Mouse (Mus musculus) ovary, adult 18-20 months (tissue): ENCODE measurements around the gene Xrcc1.

Experiments
- DNase-seq: peaks from one replicate; pipeline ENCODE4 v3.0.0; 2022; ENCODE audit warnings: low spot score, mixed read lengths

Xrcc1 gene

DNA sequence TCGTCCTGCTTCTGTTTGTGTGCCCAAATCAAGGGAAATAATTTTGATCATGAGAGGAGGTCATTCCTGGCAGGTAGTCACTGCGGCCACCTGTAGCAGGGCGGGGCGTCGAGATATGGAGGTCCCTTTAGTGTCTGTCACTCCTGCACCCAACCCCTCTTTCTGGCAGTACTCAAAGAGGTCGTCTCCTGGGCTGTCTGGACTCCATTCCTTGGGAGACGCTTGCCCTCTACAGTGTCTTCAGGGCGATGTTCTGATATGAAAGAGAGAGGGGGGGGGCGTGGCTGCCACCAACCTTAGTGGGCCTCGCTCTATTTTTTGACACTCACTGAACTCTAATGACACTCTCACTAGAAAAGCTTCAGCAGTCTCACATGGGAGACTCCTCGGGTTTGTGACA, 16.5 kb upstream of the Xrcc1 start:
- DNase-seq = no peak

DNA sequence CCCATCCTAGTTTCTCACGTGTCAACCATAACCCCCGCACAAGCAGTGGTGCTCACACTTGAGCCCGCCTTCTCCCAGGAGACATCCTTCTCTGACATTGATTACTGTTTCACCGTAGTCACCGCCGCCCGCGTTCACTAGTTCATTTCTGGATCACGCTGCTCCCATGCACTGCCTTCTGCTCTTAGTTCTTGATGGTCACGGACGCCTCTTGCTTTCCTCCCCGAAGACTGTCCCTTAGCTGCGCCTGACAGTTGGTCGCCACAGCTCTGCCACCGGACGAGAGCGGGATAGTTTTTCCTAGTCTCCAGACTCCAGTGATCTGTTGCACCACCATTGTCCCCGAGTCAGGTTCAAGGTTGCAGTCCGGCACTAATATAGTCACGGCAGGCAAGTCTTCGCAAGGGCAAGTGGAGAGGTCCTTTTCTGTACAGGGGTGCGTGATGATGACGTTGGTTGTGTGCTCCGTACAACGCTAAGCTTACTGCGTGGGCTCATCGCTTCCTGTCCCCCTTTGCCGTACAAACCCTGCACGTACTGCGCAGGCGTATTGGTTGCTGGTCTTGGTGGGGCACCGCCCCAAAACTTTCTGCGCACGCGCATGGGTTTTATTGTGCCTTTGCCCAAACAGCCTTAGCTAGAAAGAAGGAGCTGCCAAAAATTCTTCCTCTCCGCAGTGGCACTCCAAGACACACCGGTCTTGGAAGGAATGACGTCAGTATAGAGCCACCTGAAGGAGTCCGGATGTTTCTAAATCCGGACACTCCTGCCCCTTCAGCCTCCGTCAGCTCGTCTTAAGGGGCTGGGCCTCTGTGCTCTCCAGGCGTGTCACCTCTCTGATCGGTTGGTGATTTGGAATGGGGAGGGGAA, 15.8 kb upstream of the Xrcc1 start, which contains the start of gene Irgq:
Irgq (plus strand) TSS at position 628 of the 870 bp plus-strand sequence.
- peak; percentile 98 for DNase-seq

DNA sequence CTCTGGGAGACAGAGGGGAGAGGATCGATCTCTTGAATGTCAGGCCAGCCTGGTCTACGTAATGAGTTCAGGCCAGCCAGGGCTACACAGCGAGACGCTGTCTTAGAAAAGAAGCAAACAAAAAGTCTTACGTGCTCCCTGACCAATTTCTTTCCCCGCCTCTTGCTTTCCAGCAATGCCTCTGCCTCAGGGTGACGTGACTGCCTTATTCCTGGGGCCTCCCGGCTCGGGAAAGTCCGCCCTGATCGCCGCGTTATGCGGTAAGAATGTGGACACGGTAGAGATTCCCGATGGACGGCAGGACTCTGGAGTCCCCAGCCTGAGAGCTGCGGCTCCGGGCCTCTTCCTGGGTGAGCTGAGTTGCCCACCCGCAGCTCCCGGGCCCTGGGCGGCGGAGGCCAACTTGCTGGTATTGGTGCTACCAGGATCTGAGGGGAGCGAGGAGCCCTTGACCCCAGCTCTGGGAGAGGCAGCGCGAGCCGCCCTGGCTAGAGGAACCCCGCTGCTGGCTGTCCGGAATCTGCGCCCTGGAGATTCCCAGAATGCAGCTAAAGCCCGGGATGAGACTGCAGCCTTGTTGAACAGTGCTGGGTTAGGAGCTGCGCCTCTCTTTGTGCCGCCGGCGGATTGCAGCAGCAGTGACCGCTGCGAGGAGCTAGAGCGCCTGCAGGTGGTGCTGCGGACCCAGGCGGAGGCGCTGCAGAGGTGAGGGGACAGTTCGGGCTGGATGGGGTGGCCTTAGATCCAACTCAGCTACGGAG, 14.7 kb upstream of the Xrcc1 start:
- peak; percentile 54 for DNase-seq

DNA sequence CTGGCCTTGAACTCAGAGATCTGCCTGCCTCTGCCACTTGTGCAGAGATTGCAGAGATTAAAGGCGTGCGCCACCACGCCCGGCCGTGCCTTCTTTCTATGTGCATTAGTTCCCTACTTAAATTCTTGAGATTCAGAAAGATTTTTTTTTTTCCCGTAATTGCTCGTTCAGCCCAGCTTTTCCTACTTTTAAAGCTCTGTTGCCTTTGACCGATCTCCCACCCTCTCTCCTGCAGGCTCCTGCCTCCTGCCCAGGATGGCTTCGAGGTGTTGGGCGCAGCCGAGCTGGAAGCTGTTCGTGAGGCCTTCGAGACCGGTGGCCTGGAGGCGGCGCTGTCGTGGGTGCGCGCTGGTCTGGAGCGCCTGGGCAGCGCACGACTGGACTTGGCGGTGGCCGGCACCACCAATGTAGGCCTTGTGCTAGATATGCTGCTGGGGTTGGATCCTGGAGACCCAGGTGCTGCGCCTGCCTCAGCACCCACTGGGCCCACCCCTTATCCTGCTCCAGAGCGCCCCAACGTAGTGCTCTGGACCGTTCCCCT, 13.0 kb upstream of the Xrcc1 start:
- DNase-seq = no peak

DNA sequence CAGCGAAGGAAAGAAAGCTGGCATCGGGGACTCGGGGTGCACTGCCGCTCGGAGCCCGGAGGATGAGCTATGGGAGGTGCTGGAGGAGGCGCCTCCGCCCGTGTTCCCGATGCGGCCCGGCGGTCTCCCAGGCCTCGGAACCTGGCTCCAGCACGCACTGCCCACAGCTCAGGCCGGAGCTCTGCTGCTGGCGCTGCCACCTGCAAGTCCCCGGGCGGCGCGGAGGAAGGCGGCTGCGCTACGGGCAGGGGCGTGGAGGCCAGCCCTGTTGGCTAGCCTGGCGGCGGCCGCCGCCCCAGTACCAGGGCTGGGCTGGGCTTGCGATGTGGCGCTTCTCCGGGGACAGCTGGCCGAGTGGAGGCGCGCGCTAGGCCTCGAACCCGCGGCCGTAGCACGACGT, 12.3 kb upstream of the Xrcc1 start:
- no peak for DNase-seq

DNA sequence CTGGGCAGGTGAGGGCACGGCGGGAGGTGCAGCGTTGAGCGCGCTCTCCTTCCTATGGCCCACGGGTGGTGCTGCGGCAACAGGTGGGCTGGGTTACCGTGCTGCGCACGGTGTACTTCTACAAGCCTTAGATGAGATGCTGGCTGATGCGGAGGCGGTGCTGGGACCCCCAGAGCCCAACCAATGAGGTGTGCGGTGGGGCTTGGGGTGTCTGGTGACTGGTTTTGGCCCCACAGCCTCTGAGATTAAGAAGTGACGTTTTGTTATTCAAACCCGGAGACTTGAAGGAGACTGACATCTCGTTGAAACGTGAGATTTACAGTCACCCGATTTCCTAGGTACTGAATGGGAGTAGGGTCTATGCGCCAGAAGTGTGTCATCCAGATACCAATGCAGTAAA, 11.8 kb upstream of the Xrcc1 start:
- no peak for DNase-seq

DNA sequence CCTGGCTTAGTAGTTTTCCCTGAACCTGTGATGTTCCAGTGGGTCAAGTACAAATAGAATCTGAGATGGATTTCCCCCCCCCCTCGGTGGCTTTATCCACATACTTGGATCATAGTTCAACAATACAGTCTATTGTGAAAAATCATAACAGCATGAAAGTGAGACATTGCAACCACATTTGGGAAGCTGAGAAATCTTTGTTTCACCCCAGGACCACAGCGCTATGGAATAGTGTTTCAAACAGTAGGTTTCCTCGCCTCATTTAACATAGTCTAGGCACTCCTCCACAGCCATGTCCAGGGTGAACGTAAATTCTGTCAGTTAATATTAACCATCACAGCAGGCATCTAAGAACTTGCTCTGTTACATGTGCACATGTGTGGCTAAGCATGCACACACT, 9.0 kb upstream of the Xrcc1 start:
- DNase-seq = no peak

DNA sequence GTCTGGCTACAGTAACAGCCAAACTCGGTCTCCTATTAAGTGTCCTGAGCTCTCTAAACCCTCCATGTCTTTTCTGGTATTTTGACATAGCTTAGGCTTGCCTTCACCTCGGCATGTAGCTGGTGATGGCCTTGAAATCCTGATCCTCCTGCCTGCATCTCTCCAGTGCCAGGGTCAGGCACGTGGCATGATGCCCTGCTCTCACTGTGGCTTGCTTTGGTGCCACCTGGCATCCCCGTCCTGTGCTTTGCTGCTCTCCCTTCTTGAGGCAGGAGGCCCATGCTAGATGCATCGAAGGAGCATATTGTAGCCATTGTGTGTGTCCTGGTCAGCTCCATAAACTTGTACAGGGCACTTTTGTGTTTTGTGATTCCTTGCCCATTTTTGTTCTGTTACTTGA, 8.5 kb upstream of the Xrcc1 start:
- no peak for DNase-seq

DNA sequence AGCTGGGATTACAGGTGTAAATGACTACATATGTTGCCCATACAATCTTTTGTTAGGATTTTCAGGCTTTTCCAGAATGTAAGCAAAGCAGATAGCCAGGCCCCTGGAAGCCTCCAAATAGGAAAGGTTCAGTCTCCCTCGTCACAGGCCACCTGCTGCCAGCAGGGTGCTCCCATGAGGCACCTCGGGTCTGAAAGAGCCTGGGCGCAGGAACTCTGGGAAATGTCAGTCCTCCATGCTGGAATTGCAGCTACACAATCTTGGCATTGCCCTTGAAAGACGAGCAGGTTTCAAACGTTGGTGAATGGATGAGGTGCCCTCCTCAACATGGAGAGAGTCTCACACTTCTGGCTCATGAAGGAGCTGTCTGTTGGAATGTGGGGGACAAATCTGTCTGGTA, 7.9 kb upstream of the Xrcc1 start:
- no peak for DNase-seq

DNA sequence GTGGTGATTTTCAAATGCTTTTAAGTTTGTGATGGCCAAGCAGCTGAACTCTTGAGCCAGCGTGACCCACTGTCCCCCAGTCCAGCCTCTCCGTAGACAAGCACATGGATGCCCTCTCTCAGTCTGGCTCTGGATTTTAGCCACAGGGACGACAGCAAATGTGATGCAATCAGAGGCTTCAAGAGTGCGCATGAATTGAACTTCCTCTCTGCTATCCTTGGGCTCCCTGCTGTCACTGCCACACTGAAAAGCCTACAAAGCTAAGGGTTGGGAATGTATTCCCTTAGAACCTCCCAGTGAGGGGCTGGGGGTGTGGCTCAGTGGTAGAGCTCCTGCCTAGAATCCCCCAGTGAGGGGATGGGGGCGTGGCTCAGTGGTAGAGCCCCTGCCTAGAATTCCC, 7.4 kb upstream of the Xrcc1 start:
- no peak for DNase-seq

DNA sequence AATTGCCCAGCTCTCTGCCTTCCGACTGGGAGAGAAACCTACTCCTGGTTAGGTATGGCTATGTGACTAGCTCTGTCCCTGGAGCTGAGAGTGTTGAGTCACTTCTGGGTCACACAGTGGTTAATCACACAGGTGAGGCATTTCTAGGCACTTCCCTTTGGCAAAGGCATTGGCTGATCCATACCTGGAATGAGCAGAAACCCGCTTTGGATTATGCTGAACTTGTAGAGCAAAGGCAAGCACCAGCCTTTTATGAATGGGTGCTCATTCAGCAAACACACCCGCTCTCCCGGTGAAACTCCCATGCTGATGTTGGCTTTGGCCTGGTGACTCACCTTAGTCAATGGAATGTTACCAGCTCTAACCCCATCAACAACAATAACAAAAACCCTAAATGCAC, 6.4 kb upstream of the Xrcc1 start:
- DNase-seq = no peak

DNA sequence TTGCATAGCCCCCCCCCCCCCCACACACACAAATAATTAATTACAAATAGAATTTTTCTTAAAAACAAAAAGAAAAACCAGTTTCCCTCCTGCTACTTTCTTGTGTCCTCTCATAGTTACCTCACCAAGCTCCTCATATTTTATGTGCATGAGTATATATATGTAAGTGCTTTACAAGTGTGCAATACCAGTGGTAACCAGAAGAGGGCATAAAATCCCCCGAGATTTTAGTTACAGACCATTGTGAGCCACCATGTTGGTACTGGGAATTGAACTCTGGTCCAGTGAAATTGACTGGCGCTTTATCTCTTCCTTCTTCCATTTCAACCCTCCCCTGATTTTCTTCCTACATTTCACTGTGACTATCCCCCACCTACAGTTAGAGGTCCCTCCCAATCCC, 1.6 kb upstream of the Xrcc1 start:
- DNase-seq = no peak

DNA sequence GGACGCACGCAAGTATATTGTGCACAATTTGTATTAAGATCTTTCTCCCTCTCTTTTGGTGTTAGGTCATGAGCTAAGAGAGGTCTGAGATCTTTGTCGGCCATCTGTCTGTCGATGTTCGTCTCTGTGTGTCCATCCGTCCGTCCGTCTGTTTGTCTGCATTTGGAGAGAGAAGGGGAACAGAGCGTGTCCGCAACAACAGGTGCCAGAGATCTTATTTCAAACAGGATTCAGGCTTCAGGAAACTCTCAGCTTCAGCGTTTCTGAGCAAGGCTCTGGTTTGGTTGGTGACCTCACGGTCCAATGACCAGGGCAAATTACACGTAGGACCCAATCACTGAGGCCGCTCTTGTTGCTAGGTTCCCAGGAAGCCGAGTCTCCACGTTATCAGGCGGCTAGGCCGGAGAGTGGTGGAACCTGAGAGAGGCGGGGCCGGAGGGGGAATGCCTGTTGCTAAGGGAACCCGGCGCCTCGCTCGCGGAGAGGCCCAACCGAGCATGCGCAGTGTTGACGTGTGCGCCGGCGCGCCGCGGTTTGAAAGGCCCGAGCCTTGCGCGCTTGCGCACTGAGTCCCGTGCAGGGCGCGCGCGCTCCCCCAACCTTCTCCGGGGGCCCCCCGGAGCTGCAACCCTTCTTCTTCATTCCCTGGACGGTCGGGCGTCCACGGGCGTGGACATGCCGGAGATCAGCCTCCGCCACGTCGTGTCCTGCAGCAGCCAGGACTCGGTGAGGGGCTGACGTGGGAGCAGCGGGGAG, 723 bp downstream of the Xrcc1 start:
- peak; percentile 99 for DNase-seq

DNA sequence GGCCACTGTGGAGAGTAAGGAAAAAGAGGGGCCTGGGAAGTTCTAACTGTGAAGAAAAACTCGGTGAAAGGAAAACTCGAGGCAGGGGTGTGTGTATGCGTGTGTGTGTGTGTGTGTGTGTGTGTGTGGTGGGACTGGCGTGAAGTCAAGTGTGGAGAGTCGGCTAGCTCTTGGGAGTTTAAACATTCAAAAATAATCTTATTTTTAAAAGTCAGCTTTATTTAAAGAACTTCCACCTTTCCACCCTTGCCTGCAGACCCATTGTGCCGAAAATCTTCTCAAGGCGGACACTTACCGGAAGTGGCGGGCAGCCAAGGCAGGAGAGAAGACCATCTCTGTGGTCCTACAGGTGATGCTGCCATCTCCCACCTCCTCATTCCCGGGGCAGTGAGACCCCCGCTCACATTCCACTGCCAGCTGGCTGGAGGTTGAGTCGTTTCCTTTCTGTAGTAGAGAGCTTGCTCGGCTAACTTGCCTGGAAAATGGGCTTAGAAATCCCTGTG, 1.5 kb downstream of the Xrcc1 start:
- no peak for DNase-seq

DNA sequence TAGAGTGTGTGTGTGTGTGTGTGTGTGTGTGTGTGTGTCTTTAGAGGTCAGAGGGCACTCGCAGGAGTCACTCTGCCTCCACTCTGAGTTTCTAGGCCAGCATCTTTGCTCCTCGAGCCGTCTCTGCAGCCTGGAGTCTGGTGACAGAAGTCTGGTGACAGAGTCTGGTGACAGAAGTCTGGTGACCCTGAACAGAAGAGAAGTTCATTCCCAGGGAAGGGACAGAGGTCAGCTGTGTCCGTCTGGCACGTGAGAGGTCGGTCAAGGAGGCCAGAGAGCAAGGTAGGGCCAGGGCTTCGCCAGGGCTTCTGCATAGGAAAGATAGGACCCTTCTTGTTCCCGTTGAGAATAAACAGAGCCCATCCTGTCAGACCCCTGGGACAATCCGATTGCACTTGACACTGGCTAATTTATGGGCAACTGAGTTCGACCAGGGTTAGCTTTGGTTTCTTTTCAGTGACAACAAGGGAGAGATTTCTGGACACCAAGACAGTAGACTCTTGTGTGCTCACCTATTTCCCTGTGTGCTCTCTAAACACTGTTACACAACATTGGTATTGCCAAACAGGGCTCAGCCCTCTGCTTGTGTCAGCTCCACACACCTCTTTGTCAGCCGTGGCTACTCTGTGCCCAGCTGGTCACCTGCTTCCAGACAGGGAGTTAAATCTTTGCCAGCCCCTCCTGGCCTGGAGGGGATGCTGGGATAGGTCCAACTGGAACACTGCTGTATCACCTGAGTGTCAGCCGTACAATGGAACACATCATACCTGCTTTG, 6.1 kb downstream of the Xrcc1 start:
- no peak for DNase-seq

DNA sequence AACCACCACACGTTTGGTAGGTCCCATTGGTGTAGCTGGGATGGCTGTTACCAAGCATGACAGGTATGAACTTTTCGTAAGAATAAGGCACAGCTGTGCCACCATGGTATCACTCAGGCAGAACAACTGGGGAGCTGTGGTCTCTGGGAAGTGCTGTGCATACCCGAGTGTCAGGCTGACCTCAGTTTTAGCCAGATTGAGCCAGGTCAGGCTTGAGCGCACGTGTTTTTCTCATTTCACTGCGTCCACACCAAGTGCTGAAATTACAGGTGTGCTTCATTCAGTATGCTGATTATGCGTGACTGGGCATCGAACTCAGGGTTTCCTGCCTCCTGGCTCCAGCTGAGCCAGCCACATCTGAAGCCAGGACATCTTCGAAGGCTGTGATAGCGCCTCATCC, 9.7 kb downstream of the Xrcc1 start:
- no peak for DNase-seq

DNA sequence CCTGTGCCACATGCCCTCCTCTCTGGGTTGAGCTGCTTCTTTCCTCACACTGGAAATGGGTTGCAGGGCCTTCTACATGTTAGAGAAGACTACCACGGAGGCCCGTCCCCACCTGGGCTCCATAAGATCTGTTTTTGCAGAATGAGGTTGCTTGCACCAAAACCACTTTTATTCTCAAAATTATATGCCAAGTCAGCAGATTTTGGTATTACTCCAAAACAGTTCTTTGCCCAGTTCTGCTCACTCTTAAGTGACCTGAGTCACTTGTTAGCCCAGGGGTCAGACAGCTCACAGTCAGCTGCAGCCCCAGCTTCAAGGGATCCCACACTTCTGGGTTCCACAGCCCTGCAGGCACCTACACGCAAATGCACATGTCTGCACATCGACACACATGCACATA, 15.4 kb downstream of the Xrcc1 start:
- DNase-seq = no peak

DNA sequence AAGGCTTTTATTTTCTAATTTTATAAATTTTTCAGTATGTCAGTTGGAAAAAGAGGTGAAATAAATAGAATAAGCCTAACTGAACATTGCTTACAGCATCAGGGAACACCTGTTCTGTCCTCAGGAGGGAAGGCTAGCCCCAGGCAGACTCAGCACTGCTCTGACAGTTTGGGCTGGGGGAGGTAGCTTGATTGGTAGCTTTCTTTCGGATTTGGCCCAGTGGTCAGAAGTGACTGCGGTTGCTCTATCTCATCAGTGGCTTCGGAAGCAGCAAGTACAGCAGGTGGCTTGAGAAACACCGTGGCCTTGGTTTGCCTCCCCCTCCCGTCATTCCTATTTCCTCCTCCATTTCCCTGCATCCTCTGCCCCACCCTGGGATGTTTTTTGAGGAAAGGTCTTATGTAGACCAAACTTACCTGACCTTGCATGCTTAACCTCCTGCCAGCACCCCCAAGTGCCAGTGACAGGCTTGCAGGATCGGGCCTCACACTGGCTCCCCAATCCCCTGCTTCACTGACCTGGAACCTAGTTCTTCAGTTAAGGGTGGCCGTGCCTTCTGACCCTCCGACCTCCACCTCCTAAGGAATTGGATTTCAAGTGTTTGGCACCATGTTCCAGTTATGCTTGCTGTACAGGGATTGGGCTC, 17.2 kb downstream of the Xrcc1 start:
- no peak for DNase-seq

DNA sequence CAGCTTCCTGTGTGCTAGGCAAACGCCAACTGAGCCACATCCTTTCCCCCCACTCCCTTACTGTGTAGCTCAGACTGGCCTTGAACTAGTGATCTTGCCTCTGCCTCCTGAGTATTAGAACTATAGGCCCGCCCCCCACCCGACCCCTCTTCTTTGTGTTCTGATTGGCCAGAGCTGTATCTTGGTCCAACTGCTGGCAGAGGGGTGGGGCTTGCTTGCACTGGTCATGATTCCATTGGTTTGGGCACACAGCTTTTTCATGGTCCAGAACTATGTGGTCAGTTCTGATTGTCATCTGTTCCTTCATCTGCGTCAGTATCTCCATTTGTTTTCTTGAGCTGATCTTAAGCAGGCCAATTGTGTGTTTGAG, 17.7 kb downstream of the Xrcc1 start:
- DNase-seq = no peak

DNA sequence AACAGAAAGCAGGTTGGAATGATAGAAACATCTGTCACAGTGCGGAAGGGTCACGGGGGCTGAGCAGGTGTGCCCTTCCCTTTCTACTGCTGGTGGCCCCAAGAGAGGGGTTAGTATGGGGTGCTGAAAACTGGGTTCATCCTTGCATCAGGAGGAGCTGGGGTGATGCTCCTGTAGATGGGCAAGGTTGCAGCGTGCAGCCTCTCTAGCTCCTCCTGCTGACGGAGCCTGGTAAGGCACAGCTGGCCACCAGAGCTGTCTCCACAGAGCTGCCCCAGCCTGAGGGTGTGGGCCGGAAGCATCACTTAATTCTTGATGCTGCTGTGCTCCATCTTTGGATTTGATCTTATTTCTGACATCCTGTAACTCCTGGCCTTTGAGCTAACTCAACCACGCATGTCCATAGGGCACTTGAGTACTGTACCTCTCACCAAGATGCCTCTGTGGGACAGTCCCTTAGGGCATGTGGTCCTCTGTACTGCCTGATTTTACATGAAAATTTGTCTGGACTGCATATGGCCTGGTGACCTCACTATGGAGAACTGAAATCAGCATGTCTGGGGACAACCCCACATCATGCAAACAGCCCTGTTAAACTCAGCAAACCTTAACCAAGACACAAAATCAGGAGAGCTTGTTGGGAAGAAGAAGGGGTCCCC, 18.6 kb downstream of the Xrcc1 start:
- DNase-seq = no peak
